Mouse (Mus musculus): Measurements from ENCODE around the gene Vat1. TPM values are rescaled to one million over a fixed set of nuclear protein-coding genes. Genes with fewer than 3 reads are reported as not detected.
A peak's percentile ranks its signal among the peaks of the same experiment; 100 is the strongest.

Gene Vat1
- polyA plus RNA-seq, 1 experiment from 2014 or later = 62.3 TPM

DNA sequence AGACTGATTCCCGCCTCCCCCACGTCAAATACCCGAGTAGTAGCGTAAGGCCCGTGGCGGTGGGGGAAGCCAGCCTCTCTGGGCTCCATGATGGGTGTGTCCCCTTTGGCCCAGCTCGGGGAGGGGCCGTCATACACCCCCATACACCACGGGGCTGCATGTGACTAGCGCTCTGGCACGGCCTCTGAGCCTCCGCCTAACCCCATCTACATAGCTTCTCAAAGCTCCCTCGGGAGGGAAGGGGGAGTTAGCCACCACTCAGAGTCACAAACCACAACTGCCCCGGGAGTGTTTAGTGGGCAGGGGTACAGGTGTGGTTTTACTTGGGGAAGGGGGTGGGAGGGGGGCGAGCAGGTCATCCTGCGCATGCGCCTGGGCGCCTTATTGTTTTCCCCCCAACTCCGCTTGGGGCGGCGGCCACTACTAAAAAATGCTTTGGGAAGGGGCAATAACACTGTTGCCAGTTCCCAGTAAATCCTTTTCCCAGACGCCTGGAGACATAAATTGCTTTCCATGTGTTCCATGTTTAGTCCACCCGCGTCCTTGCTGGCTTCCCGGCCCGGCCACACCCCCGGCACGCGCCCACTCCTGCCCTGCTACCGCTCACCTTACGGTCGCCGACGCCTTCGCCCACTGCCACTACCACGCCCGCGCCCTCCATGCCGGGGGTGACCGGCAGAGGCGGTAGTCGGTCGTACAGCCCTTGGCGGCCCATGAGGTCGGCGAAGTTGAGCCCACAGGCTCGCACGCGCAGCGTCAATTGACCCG lies 745 bp downstream of the Vat1 start:
- ATAC-seq (ENCODE audit: insufficient read depth, low FRiP score, low read depth) = peak; percentile 40
- H3K27me3 ChIP-seq (replicated peaks) = no peaks in the 10 kb centered on the region
- H3K36me3 ChIP-seq = peaks cover 5% of the 10 kb centered on the region
- peak overlapping the region; percentile 95 for H3K4me2 ChIP-seq
- peak overlapping the region; percentile 89 for H3K4me3 ChIP-seq (replicated peaks)
- H3K4me1 ChIP-seq = peaks cover 38% of the 10 kb centered on the region
- under 1% methylated on average over 51 of the region's 51 CpGs for WGBS
- H3K27ac ChIP-seq = peak overlapping the region; percentile 94
- H3K9me3 ChIP-seq = no peaks in the 10 kb centered on the region
- H3K9ac ChIP-seq = peak overlapping the region; percentile 68

GRCm38 (mm10) chr11:101464211-101465100 lies 1.6 kb downstream of the Vat1 start, which contains the start of gene Rnd2:
Gene Rnd2, plus strand, starts transcription at chr11:101464999.
- no peaks in the 10 kb centered on the region for H3K27me3 ChIP-seq (replicated peaks)
- H3K4me2 ChIP-seq = peak within 1 kb of the TSS; percentile 95
- peak; percentile 20 for ATAC-seq (ENCODE audit: insufficient read depth, low FRiP score, low read depth)
- peak within 1 kb of the TSS; percentile 94 for H3K27ac ChIP-seq
- 12% methylated on average over 12 of the region's 12 CpGs for WGBS
- peaks cover 9% of the 10 kb centered on the region for H3K36me3 ChIP-seq
- H3K9ac ChIP-seq = peak within 1 kb of the TSS; percentile 68
- no peaks in the 10 kb centered on the region for H3K9me3 ChIP-seq
- peak within 1 kb of the TSS; percentile 89 for H3K4me3 ChIP-seq (replicated peaks)
- peaks cover 39% of the 10 kb centered on the region for H3K4me1 ChIP-seq

DNA sequence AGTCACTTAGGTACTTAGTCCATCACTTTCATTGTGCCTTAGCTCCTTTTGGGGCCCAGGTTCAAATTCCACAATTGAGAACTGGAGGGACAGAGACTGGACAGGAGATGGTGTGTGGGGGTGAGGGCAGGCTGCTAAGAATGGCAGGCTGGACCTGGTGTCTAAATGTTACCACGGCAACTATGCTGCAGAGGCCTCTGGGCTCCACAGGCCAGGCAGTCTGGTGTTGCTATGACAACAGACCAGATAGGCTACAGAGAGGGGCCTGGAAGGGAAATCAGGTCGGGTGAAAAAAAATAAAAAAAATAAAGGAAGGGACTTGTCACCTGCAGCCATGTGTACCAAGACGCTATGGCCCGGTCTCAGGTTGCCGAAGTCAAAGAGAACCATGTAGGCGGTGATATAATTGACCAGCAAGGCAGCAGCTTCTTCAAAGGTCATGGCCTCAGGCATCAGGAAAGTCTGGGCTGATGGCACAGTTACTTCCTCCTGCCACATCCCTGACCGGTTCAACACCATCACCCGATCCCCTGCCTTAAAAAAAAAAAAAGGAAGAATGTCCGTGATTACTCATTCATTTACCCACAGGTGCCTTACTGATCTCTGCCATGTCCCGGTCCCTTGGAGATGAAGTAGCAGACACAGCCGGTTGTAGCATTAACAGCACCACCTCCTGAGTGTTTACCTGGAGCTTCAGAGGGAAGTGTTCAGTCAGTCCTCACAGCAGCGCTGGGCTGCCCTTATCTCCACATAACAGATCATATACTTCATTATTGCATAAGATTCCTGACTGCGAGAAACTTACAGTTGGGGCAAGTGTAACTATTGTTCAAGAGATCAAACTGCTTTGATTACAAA lies 3.2 kb downstream of the Vat1 start:
- Histone ChIP-seq H3K4me2 (peak overlapping the region; percentile 95; the same call in 1 of the 2 replicates), H3K9me3 (no peaks in the 10 kb centered on the region), H3K27me3 (replicated peaks) (no peaks in the 10 kb centered on the region), H3K36me3 (peaks cover 9% of the 10 kb centered on the region), H3K27ac (no peak overlapping the region), H3K4me3 (replicated peaks) (no peak overlapping the region), H3K4me1 (peaks cover 43% of the 10 kb centered on the region), H3K9ac (no peak overlapping the region)
- ATAC-seq (ENCODE audit: insufficient read depth, low FRiP score, low read depth) = no peak
- WGBS = 28% methylated on average over 13 of the region's 13 CpGs

GRCm38 (mm10) chr11:101462141-101462540 lies 3.9 kb downstream of the Vat1 start:
- peaks cover 9% of the 10 kb centered on the region for H3K36me3 ChIP-seq
- no peak overlapping the region for H3K9ac ChIP-seq
- H3K4me1 ChIP-seq = peaks cover 43% of the 10 kb centered on the region
- no peak overlapping the region for H3K4me2 ChIP-seq
- H3K4me3 ChIP-seq (replicated peaks) = no peak overlapping the region
- ATAC-seq (ENCODE audit: insufficient read depth, low FRiP score, low read depth) = no peak
- no peaks in the 10 kb centered on the region for H3K27me3 ChIP-seq (replicated peaks)
- 83% methylated on average over 14 of the region's 14 CpGs for WGBS
- no peak overlapping the region for H3K27ac ChIP-seq
- H3K9me3 ChIP-seq = no peaks in the 10 kb centered on the region

GRCm38 (mm10) chr11:101460321-101460720 lies 5.7 kb downstream of the Vat1 start:
- H3K4me3 ChIP-seq (replicated peaks) = no peak overlapping the region
- H3K36me3 ChIP-seq = peaks cover 9% of the 10 kb centered on the region
- peaks cover 36% of the 10 kb centered on the region for H3K4me1 ChIP-seq
- no peaks in the 10 kb centered on the region for H3K27me3 ChIP-seq (replicated peaks)
- WGBS = 83% methylated on average over 15 of the region's 15 CpGs
- no peak overlapping the region for H3K9ac ChIP-seq
- ATAC-seq (ENCODE audit: insufficient read depth, low FRiP score, low read depth) = no peak
- H3K27ac ChIP-seq = no peak overlapping the region
- no peak overlapping the region for H3K4me2 ChIP-seq
- no peaks in the 10 kb centered on the region for H3K9me3 ChIP-seq

GRCm38 (mm10) chr11:101459716-101460115 lies 6.3 kb downstream of the Vat1 start:
- no peak overlapping the region for H3K27ac ChIP-seq
- no peak overlapping the region for H3K4me2 ChIP-seq
- no peak overlapping the region for H3K4me3 ChIP-seq (replicated peaks)
- H3K27me3 ChIP-seq (replicated peaks) = no peaks in the 10 kb centered on the region
- no peak overlapping the region for H3K9ac ChIP-seq
- peaks cover 9% of the 10 kb centered on the region for H3K36me3 ChIP-seq
- 57% methylated on average over 6 of the region's 6 CpGs for WGBS
- ATAC-seq (ENCODE audit: insufficient read depth, low FRiP score, low read depth) = peak; percentile 14; the same call in 1 of the 2 replicates
- H3K4me1 ChIP-seq = peaks cover 36% of the 10 kb centered on the region
- H3K9me3 ChIP-seq = no peaks in the 10 kb centered on the region

GRCm38 (mm10) chr11:101458217-101458616 lies 7.8 kb downstream of the Vat1 start:
- Histone ChIP-seq H3K4me1 (peaks cover 22% of the 10 kb centered on the region), H3K27ac (no peak overlapping the region), H3K4me2 (no peak overlapping the region), H3K9me3 (no peaks in the 10 kb centered on the region), H3K4me3 (replicated peaks) (no peak overlapping the region), H3K27me3 (replicated peaks) (no peaks in the 10 kb centered on the region), H3K9ac (no peak overlapping the region), H3K36me3 (peaks cover 9% of the 10 kb centered on the region)
- 80% methylated on average over 12 of the region's 12 CpGs for WGBS
- ATAC-seq (ENCODE audit: insufficient read depth, low FRiP score, low read depth) = no peak

DNA sequence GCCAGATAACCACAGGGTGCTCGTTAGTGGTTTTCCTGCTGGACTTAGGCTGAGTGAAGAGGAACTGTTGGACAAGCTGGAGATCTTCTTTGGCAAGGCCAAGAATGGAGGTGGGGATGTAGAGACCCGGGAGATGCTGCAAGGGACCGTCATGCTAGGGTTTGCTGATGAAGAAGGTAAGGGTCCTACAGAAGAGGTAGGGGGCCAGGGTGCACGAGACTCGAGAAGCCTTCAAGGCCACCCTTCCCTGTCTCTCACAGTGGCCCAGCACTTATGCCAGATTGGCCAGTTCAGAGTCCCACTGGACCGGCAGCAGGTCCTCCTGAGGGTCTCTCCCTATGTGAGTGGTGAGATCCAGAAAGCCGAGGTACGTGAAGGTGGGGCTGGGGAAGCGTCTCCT lies 8.4 kb downstream of the Vat1 start:
- no peak overlapping the region for H3K9ac ChIP-seq
- no peaks in the 10 kb centered on the region for H3K27me3 ChIP-seq (replicated peaks)
- H3K4me1 ChIP-seq = peaks cover 18% of the 10 kb centered on the region
- no peak for ATAC-seq (ENCODE audit: insufficient read depth, low FRiP score, low read depth)
- no peak overlapping the region for H3K4me2 ChIP-seq
- no peak overlapping the region for H3K4me3 ChIP-seq (replicated peaks)
- H3K36me3 ChIP-seq = peaks cover 9% of the 10 kb centered on the region
- 90% methylated on average over 9 of the region's 9 CpGs for WGBS
- H3K9me3 ChIP-seq = no peaks in the 10 kb centered on the region
- H3K27ac ChIP-seq = no peak overlapping the region

GRCm38 (mm10) chr11:101455627-101456026 lies 10.4 kb downstream of the Vat1 start:
- 72% methylated on average over 7 of the region's 7 CpGs for WGBS
- Histone ChIP-seq H3K9me3 (no peaks in the 10 kb centered on the region), H3K36me3 (peaks cover 5% of the 10 kb centered on the region; the same call in 1 of the 2 replicates), H3K27me3 (replicated peaks) (no peaks in the 10 kb centered on the region), H3K27ac (no peak overlapping the region), H3K9ac (no peak overlapping the region), H3K4me1 (0 out of 2 replicates have a peak, but pooled peaks cover 13% of the 10 kb centered on the region), H3K4me2 (no peak overlapping the region), H3K4me3 (replicated peaks) (no peak overlapping the region)
- ATAC-seq (ENCODE audit: insufficient read depth, low FRiP score, low read depth) = no peak

DNA sequence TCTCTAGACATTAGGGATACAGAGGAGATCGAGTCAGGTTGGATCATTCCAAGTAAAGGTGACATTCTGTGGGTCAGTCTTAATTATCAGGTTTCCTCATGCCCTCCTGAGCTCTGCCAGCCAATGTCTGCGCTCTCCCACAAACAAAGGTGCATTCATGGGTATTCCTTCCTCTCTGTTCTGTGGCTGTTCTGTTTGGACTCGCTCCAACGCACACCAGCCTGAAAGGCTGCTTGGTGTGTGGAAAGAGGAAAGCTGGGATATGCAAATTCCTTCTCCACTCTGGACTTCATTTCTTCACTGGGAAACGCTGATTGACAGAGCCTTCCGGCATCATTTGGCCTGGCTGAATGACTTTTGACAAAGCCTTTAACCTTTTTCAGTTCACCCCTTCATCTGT lies 11.3 kb downstream of the Vat1 start:
- ATAC-seq (ENCODE audit: insufficient read depth, low FRiP score, low read depth) = no peak; the same call in 1 of the 2 replicates
- H3K36me3 ChIP-seq = no peaks in the 10 kb centered on the region

GRCm38 (mm10) chr11:101452093-101452774 lies 13.8 kb downstream of the Vat1 start:
- Histone ChIP-seq H3K4me2 (no peak overlapping the region), H3K9ac (no peak overlapping the region), H3K4me1 (peaks cover 12% of the 10 kb centered on the region), H3K27ac (no peak overlapping the region), H3K9me3 (no peaks in the 10 kb centered on the region), H3K4me3 (replicated peaks) (no peak overlapping the region), H3K36me3 (no peaks in the 10 kb centered on the region), H3K27me3 (replicated peaks) (no peaks in the 10 kb centered on the region)
- 58% methylated on average over 10 of the region's 10 CpGs for WGBS
- no peak for ATAC-seq (ENCODE audit: insufficient read depth, low FRiP score, low read depth)

More for the DNA sequence above, 11.3 kb downstream of the Vat1 start:
- WGBS = 74% methylated on average over 6 of the region's 6 CpGs
- Histone ChIP-seq H3K4me2 (no peak overlapping the region), H3K9ac (no peak overlapping the region), H3K4me1 (peaks cover 13% of the 10 kb centered on the region; the same call in 1 of the 2 replicates), H3K9me3 (no peaks in the 10 kb centered on the region), H3K27me3 (replicated peaks) (no peaks in the 10 kb centered on the region), H3K4me3 (replicated peaks) (no peak overlapping the region), H3K27ac (peak overlapping the region; percentile 8; the same call in 1 of the 2 replicates)
